Mouse (Mus musculus): ENCODE measurements around the gene Gm10974.
A peak's percentile ranks its signal among the peaks of the same experiment; 100 is the strongest.

The Gm10974 gene

GRCm38 (mm10) chr7:66365904-66366303 is at the start of gene Gm10974:
Gene Gm10974 (plus strand): TSS chr7:66365905.
- DNase-seq (ENCODE audit: low read depth): peak; percentile 80

- DNase-seq (ENCODE audit: low read depth): no peak
Observed at GRCm38 (mm10) chr7:66318147-66318546, 47.6 kb upstream of the Gm10974 start.

GRCm38 (mm10) chr7:66320996-66321395 is 44.7 kb upstream of the Gm10974 start:
- peak; percentile 78 for DNase-seq (ENCODE audit: low read depth)

- peak; percentile 60 for DNase-seq (ENCODE audit: low read depth)
Observed at GRCm38 (mm10) chr7:66323252-66324015, 42.3 kb upstream of the Gm10974 start.

- DNase-seq (ENCODE audit: low read depth): peak; percentile 68
Observed at GRCm38 (mm10) chr7:66325419-66326053, 40.2 kb upstream of the Gm10974 start.

GRCm38 (mm10) chr7:66327516-66327915 is 38.2 kb upstream of the Gm10974 start:
- no peak for DNase-seq (ENCODE audit: low read depth)

GRCm38 (mm10) chr7:66330610-66331009 is 35.1 kb upstream of the Gm10974 start:
- DNase-seq (ENCODE audit: low read depth): no peak

- DNase-seq (ENCODE audit: low read depth): no peak
Observed at GRCm38 (mm10) chr7:66332340-66332739, 33.4 kb upstream of the Gm10974 start.

GRCm38 (mm10) chr7:66333906-66334500 is 31.7 kb upstream of the Gm10974 start:
- no peak for DNase-seq (ENCODE audit: low read depth)

GRCm38 (mm10) chr7:66336955-66337354 is 28.8 kb upstream of the Gm10974 start:
- no peak for DNase-seq (ENCODE audit: low read depth)

- peak; percentile 95 for DNase-seq (ENCODE audit: low read depth)
Observed at GRCm38 (mm10) chr7:66339625-66340024, 26.1 kb upstream of the Gm10974 start.

- DNase-seq (ENCODE audit: low read depth): no peak
Observed at GRCm38 (mm10) chr7:66340044-66340443, 25.7 kb upstream of the Gm10974 start.

GRCm38 (mm10) chr7:66342323-66342722 is 23.4 kb upstream of the Gm10974 start:
- no peak for DNase-seq (ENCODE audit: low read depth)

- no peak for DNase-seq (ENCODE audit: low read depth)
Observed at GRCm38 (mm10) chr7:66342831-66343230, 22.9 kb upstream of the Gm10974 start.

GRCm38 (mm10) chr7:66343307-66343706 is 22.4 kb upstream of the Gm10974 start:
- no peak for DNase-seq (ENCODE audit: low read depth)

GRCm38 (mm10) chr7:66346959-66347663 is 18.6 kb upstream of the Gm10974 start:
- no peak for DNase-seq (ENCODE audit: low read depth)

- DNase-seq (ENCODE audit: low read depth): no peak
Observed at GRCm38 (mm10) chr7:66348588-66348987, 17.1 kb upstream of the Gm10974 start.

GRCm38 (mm10) chr7:66349670-66350069 is 16.0 kb upstream of the Gm10974 start:
- no peak for DNase-seq (ENCODE audit: low read depth)

GRCm38 (mm10) chr7:66351074-66351473 is 14.6 kb upstream of the Gm10974 start:
- no peak for DNase-seq (ENCODE audit: low read depth)

GRCm38 (mm10) chr7:66354911-66355310 is 10.8 kb upstream of the Gm10974 start:
- no peak for DNase-seq (ENCODE audit: low read depth)

- DNase-seq (ENCODE audit: low read depth): no peak
Observed at GRCm38 (mm10) chr7:66355791-66356522, 9.7 kb upstream of the Gm10974 start.

- DNase-seq (ENCODE audit: low read depth): no peak
Observed at GRCm38 (mm10) chr7:66358461-66358860, 7.2 kb upstream of the Gm10974 start.
